Mouse (Mus musculus) lung, postnatal 0 days (tissue): ENCODE data around the gene Sarnp.

Source experiments
- CTCF ChIP-seq: IDR thresholded peaks from 2 replicates; pipeline ENCODE4 v1.5.1; 2016; ENCODE audit warnings: antibody characterized with exemption, mild to moderate bottlenecking
- EP300 ChIP-seq: IDR thresholded peaks from 2 replicates; pipeline ENCODE4 v1.6.1; 2016; ENCODE audit warnings: antibody characterized with exemption, mild to moderate bottlenecking, control low read depth

- no peak for TF ChIP-seq CTCF
- no peak for TF ChIP-seq EP300
These were observed 82.8 kb downstream of the Sarnp start for GRCm38 (mm10) chr10:128899759-128900490.
